Mouse (Mus musculus) liver, adult (tissue): Measurements from ENCODE around the gene Ilvbl.

Experiments
- GATA4 ChIP-seq: IDR thresholded peaks from 2 replicates; pipeline ENCODE4 v1.6.1; 2014; ENCODE audit warnings: mild to moderate bottlenecking, low read length; ENCODE audit not compliant: insufficient replicate concordance

Gene Ilvbl

DNA sequence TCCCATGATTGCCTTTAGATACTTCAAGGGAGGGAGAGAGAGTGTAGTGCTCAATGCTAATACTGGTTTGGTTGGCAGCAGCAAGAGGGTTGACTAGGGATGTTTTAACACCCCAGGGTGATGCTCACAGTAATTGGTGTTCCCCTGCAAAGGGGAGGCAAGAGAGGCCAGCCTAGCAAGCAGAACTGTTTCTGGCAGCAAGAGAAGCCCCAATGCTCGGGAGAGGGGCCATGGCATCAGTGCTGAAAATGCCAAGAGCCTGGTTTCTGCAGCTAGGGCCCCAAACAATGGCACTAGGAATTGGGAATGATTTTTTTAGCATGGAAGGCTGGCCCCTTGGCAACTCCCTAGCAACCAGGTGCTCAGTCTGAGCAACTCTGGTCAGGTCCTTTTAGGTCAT is 10.8 kb downstream of the Ilvbl start:
- TF ChIP-seq GATA4 = no peak

GRCm38 (mm10) chr10:78585606-78586005 is 11.5 kb downstream of the Ilvbl start:
- TF ChIP-seq GATA4 = no peak

DNA sequence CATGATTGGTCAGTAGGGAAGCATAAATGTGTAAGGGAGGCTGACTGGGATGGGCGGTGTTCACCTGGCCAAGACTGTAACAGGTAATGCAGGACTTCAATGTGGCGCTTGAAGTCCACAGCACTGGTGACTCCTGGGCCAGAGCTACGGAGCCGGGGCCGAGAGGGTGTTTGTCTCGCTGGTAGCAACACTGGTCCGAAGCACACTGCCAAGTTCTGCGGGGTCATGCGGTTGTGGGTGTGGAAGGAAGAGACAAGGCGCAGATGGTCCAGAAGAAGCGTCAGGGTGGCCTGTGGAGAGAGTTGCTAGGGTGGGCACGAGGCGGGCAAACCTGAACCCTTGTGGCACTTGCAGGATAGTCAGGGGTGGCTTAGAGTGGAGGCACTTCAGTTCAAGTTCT is 11.9 kb downstream of the Ilvbl start:
- no peak for TF ChIP-seq GATA4

DNA sequence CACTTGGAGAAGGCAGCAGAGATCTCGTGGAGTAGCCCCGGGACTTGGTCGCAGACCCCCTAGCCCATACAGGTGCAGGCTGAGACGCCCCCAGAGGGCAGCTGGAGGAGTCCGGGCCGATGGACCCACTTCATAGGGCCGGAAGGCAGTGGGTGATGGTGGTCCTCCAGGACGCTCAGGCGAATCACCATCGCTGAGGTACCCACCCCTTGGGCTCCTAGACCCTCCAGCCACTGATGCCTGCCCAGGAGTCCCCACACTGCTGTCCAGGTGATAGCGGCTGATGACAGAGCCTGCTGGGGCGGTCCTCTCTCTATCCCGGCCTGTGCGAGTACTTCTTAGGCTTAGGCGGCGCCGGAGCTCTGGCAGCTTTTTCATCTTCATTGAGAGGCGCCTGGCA is 15.1 kb downstream of the Ilvbl start:
- no peak for TF ChIP-seq GATA4

GRCm38 (mm10) chr10:78589901-78590300 is 15.8 kb downstream of the Ilvbl start:
- TF ChIP-seq GATA4 = no peak

GRCm38 (mm10) chr10:78590744-78591143 is 16.6 kb downstream of the Ilvbl start:
- TF ChIP-seq GATA4 = no peak

DNA sequence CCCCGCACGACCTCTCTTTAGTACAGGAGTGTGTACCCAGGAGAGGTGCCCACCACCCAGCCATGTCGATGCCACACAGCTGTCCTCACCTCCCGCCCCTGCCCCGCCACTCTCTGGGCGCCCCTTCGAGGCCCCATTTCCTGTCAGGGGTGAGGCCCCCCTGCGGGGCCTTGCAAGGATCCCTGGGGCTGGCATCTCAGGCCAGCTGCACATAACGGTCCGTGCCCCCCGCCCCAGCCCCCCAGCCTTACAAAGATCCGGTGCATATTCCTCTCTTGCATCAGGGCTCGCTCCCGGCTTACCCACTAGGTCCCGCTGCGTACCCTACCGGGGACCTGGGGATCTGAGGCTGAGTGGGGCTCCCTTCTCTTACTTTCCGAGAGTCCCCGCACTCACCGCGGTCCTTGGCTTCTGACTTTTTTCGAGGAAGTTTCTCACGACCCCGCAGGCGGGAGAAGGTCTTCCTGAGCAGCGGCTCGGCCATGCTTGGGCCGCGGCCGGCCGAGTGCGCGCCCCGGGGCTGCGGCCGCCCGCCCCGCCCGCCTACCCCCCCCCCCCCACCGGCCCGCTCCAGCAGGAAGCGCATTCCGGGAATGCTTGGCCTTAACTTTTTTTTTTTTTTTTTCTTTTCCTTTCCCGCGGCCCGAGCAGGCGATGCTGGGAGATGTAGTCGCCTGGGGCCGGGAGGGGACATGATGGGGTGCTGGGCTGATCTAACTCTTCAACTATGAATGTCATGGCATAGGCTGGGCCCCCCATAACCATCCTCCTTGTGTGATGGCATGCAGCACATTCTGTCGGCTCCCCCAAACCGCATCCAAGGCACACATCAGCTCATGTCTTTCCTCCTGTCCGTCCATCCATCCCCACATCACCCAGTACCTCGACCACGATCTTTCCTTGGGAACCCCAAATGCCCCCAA is 17.5 kb downstream of the Ilvbl start, which contains the start of gene Syde1:
TSS of gene Syde1 (minus strand) at position 559 of the 923 bp plus-strand sequence.
- no peak for TF ChIP-seq GATA4

DNA sequence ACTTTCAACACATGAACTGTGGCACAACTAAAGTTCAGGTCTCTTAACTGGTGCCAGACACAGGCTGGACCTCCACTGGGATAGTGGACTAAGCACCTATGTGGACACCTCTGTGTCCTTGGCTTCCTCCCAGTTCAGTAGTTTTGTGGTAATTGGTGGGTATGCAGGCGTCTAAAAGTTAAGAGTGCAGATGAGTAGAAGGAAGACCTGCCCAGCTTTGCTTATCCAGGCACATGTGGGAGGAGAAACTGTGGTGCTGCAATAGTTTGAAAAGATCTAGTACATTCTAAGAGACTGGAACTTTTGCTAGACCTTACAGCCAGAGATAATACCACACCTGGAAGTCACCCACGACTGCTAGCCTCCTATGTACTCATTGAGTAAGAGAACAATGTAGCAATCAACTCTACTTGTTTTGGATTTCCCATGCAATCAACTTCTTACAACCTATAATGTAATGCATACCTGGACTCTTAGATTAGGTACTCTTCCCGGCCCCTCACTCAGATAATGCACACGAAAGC is 18.8 kb downstream of the Ilvbl start:
- no peak for TF ChIP-seq GATA4

- no peak for TF ChIP-seq GATA4
Observed at GRCm38 (mm10) chr10:78593736-78594135, 19.6 kb downstream of the Ilvbl start.

DNA sequence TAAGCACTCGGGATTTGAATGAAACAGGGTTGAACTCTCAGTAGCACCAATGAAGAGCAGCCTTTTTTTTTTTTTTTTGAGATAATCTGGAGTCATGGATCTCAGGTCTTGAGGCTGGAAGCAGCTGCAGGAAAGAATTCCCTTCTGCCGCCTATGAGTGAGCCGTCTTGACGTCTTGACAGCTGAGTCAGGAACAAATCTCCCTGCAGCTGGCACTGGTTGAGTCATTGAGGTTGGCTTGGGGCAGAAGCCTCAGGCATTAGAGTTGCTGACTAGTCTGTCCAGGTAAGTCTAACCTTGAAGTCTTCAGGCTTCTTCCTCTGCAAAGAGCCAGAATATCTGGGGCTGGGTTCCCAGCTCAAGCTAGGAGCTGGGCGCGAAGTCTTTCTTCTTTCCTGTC is 20.0 kb downstream of the Ilvbl start:
- no peak for TF ChIP-seq GATA4

DNA sequence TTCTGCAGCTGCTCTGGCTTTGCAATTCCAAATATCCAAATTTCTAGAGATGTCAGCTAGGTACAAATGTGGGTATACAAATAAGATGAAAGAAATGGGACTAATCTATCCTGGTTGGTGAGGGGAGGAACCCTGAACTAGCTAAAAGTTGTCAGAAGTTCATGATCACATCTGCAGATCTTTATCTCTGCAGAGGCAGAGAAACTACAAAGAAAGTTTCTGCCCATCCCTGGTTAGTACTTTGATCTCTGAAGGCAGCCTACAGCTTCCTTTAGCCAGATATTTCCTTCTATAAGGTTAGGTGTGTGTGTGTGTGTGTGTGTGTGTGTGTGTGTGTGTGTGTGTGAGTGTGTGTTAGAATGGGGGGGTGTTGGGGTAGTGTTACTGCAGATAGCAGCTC is 20.4 kb downstream of the Ilvbl start:
- TF ChIP-seq GATA4 = no peak

GRCm38 (mm10) chr10:78599865-78600264 is 25.7 kb downstream of the Ilvbl start:
- no peak for TF ChIP-seq GATA4

GRCm38 (mm10) chr10:78605080-78605479 is 30.9 kb downstream of the Ilvbl start:
- TF ChIP-seq GATA4 = no peak

GRCm38 (mm10) chr10:78607602-78608001 is 33.5 kb downstream of the Ilvbl start:
- TF ChIP-seq GATA4 = no peak

DNA sequence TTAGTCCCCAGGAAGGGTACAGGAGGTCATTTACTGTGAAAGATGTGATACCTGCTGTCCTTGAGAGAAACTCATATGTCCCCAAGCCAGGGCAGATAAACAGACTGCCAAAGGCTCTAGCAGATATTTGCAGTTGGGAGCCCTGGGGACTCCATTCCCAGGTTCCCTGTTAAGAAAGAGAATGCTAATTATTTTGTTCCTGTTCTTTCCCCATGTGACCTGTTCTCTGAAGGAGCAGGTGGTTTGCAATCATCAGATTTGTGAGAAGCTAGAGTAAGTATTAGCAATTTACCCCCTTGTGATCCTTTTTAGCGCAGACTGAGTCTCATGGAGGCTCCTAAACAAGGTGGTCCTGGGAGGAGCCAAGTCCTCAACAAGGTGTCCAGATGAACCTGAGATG is 43.8 kb downstream of the Ilvbl start, which contains the start of gene Olfr1357:
TSS of gene Olfr1357 (minus strand) at position 101 of the 400 bp plus-strand sequence.
- no peak for TF ChIP-seq GATA4

GRCm38 (mm10) chr10:78623143-78623542 is 49.0 kb downstream of the Ilvbl start:
- TF ChIP-seq GATA4 = peak; percentile 66; the same call in 1 of the 2 replicates
